Mouse (Mus musculus) fat pad, adult 2 months (tissue): Measurements from ENCODE around the gene Fam131a.
"Not testable (repeated sequence)": the region's sequence is repeated elsewhere in the genome, so short reads cannot be mapped to it uniquely, and the experiment has no call there.

Experiments used
- DNase-seq: peaks from one replicate; pipeline ENCODE4 v3.0.0-alpha.2; 2011; ENCODE audit warnings: low read depth, low spot score; ENCODE audit errors: extremely low read depth

Gene Fam131a

DNA sequence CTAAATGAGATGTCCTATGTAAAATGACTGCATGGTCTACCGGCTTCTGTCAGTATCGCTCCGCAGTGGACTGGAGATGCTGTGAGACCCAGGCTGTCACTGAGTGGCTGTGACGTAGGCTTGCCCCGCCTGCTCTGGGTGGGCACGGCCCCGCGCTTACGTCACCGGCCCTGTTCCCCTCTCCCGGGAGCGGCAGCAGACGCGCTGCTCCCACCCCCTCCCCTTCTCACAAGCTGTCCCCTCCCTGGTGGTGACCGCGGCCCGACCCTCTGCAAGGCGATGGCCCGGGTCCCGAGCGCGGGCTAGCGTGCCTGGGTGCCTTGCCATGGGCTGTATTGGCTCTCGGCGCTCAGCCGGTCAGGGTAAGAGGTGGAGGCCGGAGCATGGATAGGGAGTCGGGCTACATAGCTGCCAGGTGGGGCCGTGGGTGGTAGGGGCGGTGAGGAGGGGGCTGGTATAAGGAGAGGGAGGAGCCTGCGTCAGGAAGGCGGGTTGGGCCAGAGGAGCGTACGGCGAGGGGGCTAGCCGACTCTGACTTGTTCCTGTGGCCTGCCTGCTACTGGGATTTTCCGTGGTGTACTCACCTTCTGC, at the start of gene Fam131a:
Gene Fam131a (plus strand): TSS at position 131 of the 591 bp plus-strand sequence.
- no peak for DNase-seq

- DNase-seq, result no peak
Measured at GRCm38 (mm10) chr16:20643911-20644310, 49.1 kb upstream of the Fam131a start.

GRCm38 (mm10) chr16:20651076-20651946, 41.7 kb upstream of the Fam131a start, which contains the start of gene Psmd2:
Gene Psmd2, plus strand, starts transcription at chr16:20651652.
- no peak for DNase-seq

- no peak for DNase-seq
Measured at GRCm38 (mm10) chr16:20651947-20652310, 41.1 kb upstream of the Fam131a start.

DNA sequence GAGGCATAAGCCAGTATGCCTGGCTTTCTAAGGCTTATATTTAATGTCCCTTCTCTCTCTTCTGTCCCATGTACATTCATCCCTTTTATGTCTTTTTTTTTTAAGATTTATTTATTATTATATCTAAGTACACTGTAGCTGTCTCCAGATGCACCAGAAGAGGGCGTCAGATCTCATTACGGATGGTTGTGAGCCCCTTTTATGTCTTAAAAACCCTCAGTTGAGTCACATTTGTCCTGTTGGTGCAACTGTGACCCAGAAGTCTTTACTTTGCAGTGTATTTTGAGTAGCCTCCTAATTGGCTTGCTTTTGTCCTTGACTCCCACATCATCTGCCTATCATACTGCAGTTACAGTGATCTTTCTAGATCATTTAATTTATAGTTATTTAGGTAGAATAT, 39.7 kb upstream of the Fam131a start:
- DNase-seq, result no peak

DNA sequence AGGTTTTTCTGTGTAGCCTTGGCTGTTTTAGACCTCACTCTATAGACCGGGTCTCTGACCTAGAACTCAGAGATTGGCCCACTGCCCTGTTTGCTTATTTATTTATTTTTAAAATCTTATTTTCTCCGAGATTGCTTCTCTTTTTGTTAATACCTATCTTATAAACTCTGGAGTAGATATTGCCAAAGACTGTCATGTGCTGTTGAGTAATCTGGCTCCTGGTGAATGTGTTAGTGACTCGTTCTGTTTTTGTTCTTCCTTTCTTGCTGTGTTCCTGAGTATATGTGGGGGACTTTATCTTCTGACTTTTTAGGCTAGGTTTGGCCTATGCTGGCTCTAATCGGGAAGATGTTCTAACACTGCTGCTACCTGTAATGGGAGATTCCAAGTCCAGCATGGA, 35.4 kb upstream of the Fam131a start:
- DNase-seq, result no peak

- not testable (repeated sequence) for DNase-seq
Measured at GRCm38 (mm10) chr16:20668013-20668412, 25.0 kb upstream of the Fam131a start, which contains the start of gene Eif4g1. Gene Eif4g1, plus strand, starts transcription at chr16:20668313.

DNA sequence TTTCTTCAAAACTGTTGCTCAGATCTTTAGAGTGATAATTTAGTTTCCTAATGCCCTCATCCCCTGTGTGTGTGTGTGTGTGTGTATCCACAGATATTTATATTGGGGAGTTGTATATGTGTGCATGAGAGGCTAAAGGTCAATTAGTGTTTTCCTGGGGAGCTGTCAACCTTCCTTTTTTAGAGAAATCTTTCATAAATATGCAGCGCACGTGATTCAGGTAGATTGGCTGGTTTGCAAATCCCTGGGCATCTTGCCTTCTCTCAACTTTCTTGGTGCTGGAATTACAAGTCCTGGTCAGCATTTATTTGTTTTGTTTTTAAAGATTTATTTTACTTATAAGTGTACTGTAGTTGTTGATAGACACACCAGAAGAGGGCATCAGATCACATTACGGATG, 22.8 kb upstream of the Fam131a start:
- no peak for DNase-seq

GRCm38 (mm10) chr16:20671886-20672285, 21.2 kb upstream of the Fam131a start:
- DNase-seq, result no peak

DNA sequence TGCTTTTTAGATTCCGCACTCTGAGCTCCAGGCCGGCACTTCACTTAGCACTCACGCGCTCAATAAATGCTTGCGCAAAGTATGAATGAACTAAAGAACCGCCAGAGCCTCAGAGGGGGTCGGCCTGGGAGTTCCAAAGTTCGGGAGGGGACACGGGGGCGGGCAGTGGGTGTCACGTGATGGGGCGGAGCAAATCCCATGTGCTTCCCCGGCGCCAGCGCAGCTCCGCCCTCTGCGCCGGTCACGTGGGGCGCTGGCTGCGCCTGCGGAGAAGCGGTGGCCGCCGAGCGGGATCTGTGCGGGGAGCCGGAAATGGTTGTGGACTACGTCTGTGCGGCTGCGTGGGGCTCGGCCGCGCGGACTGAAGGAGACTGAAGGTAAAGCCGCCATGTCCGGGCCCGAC, 20.5 kb upstream of the Fam131a start:
- no peak for DNase-seq

- no peak for DNase-seq
Measured at GRCm38 (mm10) chr16:20672965-20673705, 19.9 kb upstream of the Fam131a start.

DNA sequence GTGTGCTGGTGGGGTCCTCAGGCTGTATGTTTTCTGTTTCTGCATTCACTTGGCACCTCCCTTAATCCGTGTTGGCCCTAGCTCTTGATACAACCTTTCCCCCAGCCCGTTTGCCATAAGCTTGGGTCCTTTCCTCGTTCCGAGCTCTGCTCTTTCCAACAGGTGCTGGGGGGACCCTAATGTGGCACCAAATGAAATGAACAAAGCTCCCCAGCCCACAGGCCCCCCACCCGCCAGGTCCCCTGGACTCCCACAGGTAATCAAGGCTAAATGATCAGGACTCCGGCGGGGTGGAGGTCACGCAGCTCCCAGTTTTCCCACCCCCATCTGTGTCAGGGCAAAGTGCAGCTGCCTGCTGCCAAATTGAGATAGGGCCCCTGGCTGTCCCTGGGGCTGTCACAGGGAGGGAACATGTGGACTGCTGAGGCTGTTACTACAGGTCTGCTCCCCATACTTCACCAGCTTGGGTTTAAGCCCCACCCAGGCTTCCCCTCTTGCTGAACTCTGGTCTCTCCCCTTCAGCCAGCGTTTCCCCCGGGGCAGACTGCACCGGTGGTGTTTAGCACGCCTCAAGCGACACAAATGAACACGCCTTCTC, 19.2 kb upstream of the Fam131a start:
- no peak for DNase-seq

DNA sequence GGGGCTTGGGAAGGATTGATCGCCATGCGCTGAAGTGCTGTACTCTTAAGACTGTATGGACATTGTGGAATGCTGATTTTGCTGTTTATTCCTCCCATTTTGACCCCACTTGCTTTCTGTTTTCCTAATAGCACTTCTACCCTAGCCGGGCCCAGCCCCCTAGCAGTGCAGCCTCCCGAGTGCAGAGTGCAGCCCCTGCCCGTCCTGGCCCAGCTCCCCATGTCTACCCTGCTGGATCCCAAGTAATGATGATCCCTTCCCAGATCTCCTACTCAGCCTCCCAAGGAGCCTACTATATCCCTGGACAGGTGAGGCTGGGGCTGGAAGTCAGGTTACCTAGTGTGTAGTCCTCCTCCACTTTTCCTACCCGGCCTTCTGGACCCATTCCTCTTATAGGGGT, 17.8 kb upstream of the Fam131a start:
- no peak for DNase-seq

DNA sequence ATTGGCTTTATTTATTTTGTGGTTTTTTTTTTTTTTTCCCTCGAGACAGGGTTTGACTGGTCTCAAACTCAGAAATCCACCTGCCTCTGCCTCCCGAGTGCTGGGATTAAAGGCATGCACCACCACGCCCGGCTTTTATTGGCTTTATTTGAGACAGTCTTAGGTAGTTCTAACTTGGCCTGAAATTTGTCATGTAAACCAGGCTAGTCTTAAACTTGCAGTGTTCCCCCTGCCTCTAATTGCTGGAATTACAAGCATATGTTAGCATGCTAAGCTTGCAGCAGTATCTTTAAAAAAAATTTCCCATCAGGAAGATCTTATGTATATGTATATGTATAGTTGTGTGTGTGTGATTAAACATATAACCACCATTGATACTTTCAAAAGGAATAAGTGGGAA, 16.3 kb upstream of the Fam131a start:
- DNase-seq, result no peak

DNA sequence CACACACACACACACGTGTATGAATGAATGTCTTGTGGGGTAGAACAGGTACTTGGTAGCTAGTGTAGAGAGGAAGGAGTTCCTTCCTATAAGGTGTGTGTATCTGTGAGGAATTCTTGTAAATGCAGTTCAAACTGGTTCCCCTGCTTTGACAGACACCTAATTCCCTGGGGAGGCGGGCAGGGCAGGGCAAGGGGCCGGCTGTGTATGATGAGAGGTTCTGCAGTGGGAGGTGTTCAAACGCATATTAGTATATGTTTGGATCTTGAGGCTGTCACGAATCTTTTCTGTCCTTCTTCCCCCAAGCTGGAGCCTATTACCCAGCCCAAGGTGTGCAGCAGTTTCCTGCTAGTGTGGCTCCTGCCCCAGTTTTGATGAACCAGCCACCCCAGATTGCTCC, 15.7 kb upstream of the Fam131a start:
- DNase-seq, result no peak

GRCm38 (mm10) chr16:20677974-20678675, 14.9 kb upstream of the Fam131a start:
- peak; percentile 34 for DNase-seq

- DNase-seq, result no peak
Measured at GRCm38 (mm10) chr16:20690774-20691173, 2.3 kb upstream of the Fam131a start.

GRCm38 (mm10) chr16:20691617-20692016, 1.4 kb upstream of the Fam131a start:
- no peak for DNase-seq

- DNase-seq, result no peak
Measured at GRCm38 (mm10) chr16:20692241-20692965, 638 bp upstream of the Fam131a start.

GRCm38 (mm10) chr16:20694781-20695180, 1.7 kb downstream of the Fam131a start:
- DNase-seq, result no peak
